Mouse (Mus musculus): ENCODE results near the gene Gast. TPM values are rescaled to one million over a fixed set of nuclear protein-coding genes. Genes with fewer than 3 reads are reported as not detected.
A peak's percentile ranks its signal among the peaks of the same experiment; 100 is the strongest.

The Gast gene
- polyA plus RNA-seq (2015; fragmentation: Nextera tagmentation; extraction: Ambion mirVana): not detected in 2 replicates

- Histone ChIP-seq H3K27ac (no peak within 1 kb of the TSS), H3K4me3 (replicated peaks; ENCODE audit: low read depth, low read length) (no peak within 1 kb of the TSS), H3K36me3 (ENCODE audit: insufficient read depth, low read length) (no peaks in the 10 kb centered on the region), H3K9ac (ENCODE audit: low read depth, low read length) (no peak within 1 kb of the TSS), H3K4me1 (replicated peaks; ENCODE audit: insufficient read depth, low read length) (no peaks in the 10 kb centered on the region), H3K4me2 (ENCODE audit: low read length) (no peak within 1 kb of the TSS), H3K27me3 (ENCODE audit: insufficient read depth, low read length) (no peaks in the 10 kb centered on the region), H3K9me3 (replicated peaks; ENCODE audit: low read length) (no peaks in the 10 kb centered on the region)
- no peak for ATAC-seq (replicated peaks; ENCODE audit: low FRiP score, low read depth)
- TF ChIP-seq CTCF (IDR thresholded peaks at IDR 0.05; ENCODE audit: low read depth): no peak
- DNase-seq (ENCODE audit: low spot score): no peak
- 79% methylated on average over 6 of the region's 6 CpGs for WGBS
Measured at GRCm38 (mm10) chr11:100333944-100334457, at the start of gene Gast. Gene Gast, plus strand, starts transcription at chr11:100334407.

- Histone ChIP-seq H3K4me3 (replicated peaks; ENCODE audit: low read depth, low read length) (no peak overlapping the region), H3K36me3 (ENCODE audit: insufficient read depth, low read length) (no peaks in the 10 kb centered on the region), H3K27ac (no peak overlapping the region), H3K27me3 (ENCODE audit: insufficient read depth, low read length) (no peaks in the 10 kb centered on the region), H3K9ac (ENCODE audit: low read depth, low read length) (no peak overlapping the region), H3K9me3 (replicated peaks; ENCODE audit: low read length) (no peaks in the 10 kb centered on the region), H3K4me1 (replicated peaks; ENCODE audit: insufficient read depth, low read length) (no peaks in the 10 kb centered on the region), H3K4me2 (ENCODE audit: low read length) (no peak overlapping the region)
- no peak for TF ChIP-seq CTCF (IDR thresholded peaks at IDR 0.05; ENCODE audit: low read depth)
- 73% methylated on average over 4 of the region's 4 CpGs for WGBS
- no peak for ATAC-seq (replicated peaks; ENCODE audit: low FRiP score, low read depth)
- DNase-seq (ENCODE audit: low spot score): no peak
Measured at GRCm38 (mm10) chr11:100284988-100285387, 49.2 kb upstream of the Gast start.

- no peak for TF ChIP-seq CTCF (IDR thresholded peaks at IDR 0.05; ENCODE audit: low read depth)
- Histone ChIP-seq H3K4me1 (replicated peaks; ENCODE audit: insufficient read depth, low read length) (no peaks in the 10 kb centered on the region), H3K27ac (no peak overlapping the region), H3K9me3 (replicated peaks; ENCODE audit: low read length) (no peaks in the 10 kb centered on the region), H3K4me3 (replicated peaks; ENCODE audit: low read depth, low read length) (no peak overlapping the region), H3K9ac (ENCODE audit: low read depth, low read length) (no peak overlapping the region), H3K27me3 (ENCODE audit: insufficient read depth, low read length) (no peaks in the 10 kb centered on the region), H3K36me3 (ENCODE audit: insufficient read depth, low read length) (no peaks in the 10 kb centered on the region), H3K4me2 (ENCODE audit: low read length) (no peak overlapping the region)
- ATAC-seq (replicated peaks; ENCODE audit: low FRiP score, low read depth) (no peak; the same call in 1 of the 2 replicates), DNase-seq (ENCODE audit: low spot score) (no peak)
- WGBS: 50% methylated on average over 10 of the region's 10 CpGs
Measured at GRCm38 (mm10) chr11:100287024-100287423, 47.2 kb upstream of the Gast start.

GRCm38 (mm10) chr11:100288942-100289341 lies 45.3 kb upstream of the Gast start:
- 83% methylated on average over 6 of the region's 6 CpGs for WGBS
- Histone ChIP-seq H3K9me3 (replicated peaks; ENCODE audit: low read length) (no peaks in the 10 kb centered on the region), H3K27me3 (ENCODE audit: insufficient read depth, low read length) (no peaks in the 10 kb centered on the region), H3K36me3 (ENCODE audit: insufficient read depth, low read length) (no peaks in the 10 kb centered on the region), H3K4me1 (replicated peaks; ENCODE audit: insufficient read depth, low read length) (no peaks in the 10 kb centered on the region), H3K9ac (ENCODE audit: low read depth, low read length) (no peak overlapping the region), H3K4me3 (replicated peaks; ENCODE audit: low read depth, low read length) (no peak overlapping the region), H3K27ac (no peak overlapping the region), H3K4me2 (ENCODE audit: low read length) (no peak overlapping the region)
- DNase-seq (ENCODE audit: low spot score) (no peak), ATAC-seq (replicated peaks; ENCODE audit: low FRiP score, low read depth) (no peak)
- TF ChIP-seq CTCF (IDR thresholded peaks at IDR 0.05; ENCODE audit: low read depth): no peak

GRCm38 (mm10) chr11:100290235-100290634 lies 44.0 kb upstream of the Gast start:
- Histone ChIP-seq H3K4me1 (replicated peaks; ENCODE audit: insufficient read depth, low read length) (no peaks in the 10 kb centered on the region), H3K9ac (ENCODE audit: low read depth, low read length) (no peak overlapping the region), H3K9me3 (replicated peaks; ENCODE audit: low read length) (no peaks in the 10 kb centered on the region), H3K36me3 (ENCODE audit: insufficient read depth, low read length) (no peaks in the 10 kb centered on the region), H3K27ac (peak overlapping the region; percentile 25; the same call in 1 of the 2 replicates), H3K4me3 (replicated peaks; ENCODE audit: low read depth, low read length) (no peak overlapping the region), H3K4me2 (ENCODE audit: low read length) (no peak overlapping the region), H3K27me3 (ENCODE audit: insufficient read depth, low read length) (no peaks in the 10 kb centered on the region)
- WGBS: 31% methylated on average over 5 of the region's 5 CpGs
- ATAC-seq (replicated peaks; ENCODE audit: low FRiP score, low read depth) (0 out of 2 replicates have a peak, but pooled peaks have one; percentile 40), DNase-seq (ENCODE audit: low spot score) (peak; percentile 26)
- no peak for TF ChIP-seq CTCF (IDR thresholded peaks at IDR 0.05; ENCODE audit: low read depth)

- Histone ChIP-seq H3K4me2 (ENCODE audit: low read length) (no peak overlapping the region), H3K36me3 (ENCODE audit: insufficient read depth, low read length) (no peaks in the 10 kb centered on the region), H3K4me1 (replicated peaks; ENCODE audit: insufficient read depth, low read length) (no peaks in the 10 kb centered on the region), H3K27ac (no peak overlapping the region), H3K9ac (ENCODE audit: low read depth, low read length) (no peak overlapping the region), H3K4me3 (replicated peaks; ENCODE audit: low read depth, low read length) (no peak overlapping the region), H3K27me3 (ENCODE audit: insufficient read depth, low read length) (no peaks in the 10 kb centered on the region), H3K9me3 (replicated peaks; ENCODE audit: low read length) (no peaks in the 10 kb centered on the region)
- 68% methylated on average over 6 of the region's 6 CpGs for WGBS
- DNase-seq (ENCODE audit: low spot score) (no peak), ATAC-seq (replicated peaks; ENCODE audit: low FRiP score, low read depth) (no peak)
- TF ChIP-seq CTCF (IDR thresholded peaks at IDR 0.05; ENCODE audit: low read depth): no peak
Measured at GRCm38 (mm10) chr11:100292884-100293283, 41.3 kb upstream of the Gast start.

- ATAC-seq (replicated peaks; ENCODE audit: low FRiP score, low read depth): peak; percentile 39; the same call in 1 of the 2 replicates
- Histone ChIP-seq H3K27me3 (ENCODE audit: insufficient read depth, low read length) (no peaks in the 10 kb centered on the region), H3K36me3 (ENCODE audit: insufficient read depth, low read length) (no peaks in the 10 kb centered on the region), H3K4me3 (replicated peaks; ENCODE audit: low read depth, low read length) (no peak overlapping the region), H3K27ac (no peak overlapping the region), H3K4me1 (replicated peaks; ENCODE audit: insufficient read depth, low read length) (no peaks in the 10 kb centered on the region), H3K4me2 (ENCODE audit: low read length) (no peak overlapping the region), H3K9me3 (replicated peaks; ENCODE audit: low read length) (no peaks in the 10 kb centered on the region), H3K9ac (ENCODE audit: low read depth, low read length) (no peak overlapping the region)
- TF ChIP-seq CTCF (IDR thresholded peaks at IDR 0.05; ENCODE audit: low read depth): peak; percentile 100
- DNase-seq (ENCODE audit: low spot score): peak; percentile 92
- WGBS: 0% methylated on average over 10 of the region's 10 CpGs
Measured at GRCm38 (mm10) chr11:100295308-100295707, 38.9 kb upstream of the Gast start.
